21 mouse cellular contexts compared by ENCODE assay signal in genomic region chr14:118430740-118431139, GRCm38 (mm10).
A peak's percentile ranks its signal among the peaks of the same experiment; 100 is the strongest.
DNase-seq lines count a peak whose midpoint lies in the region; ATAC-seq lines count a peak whose summit lies in the region.
"Had no signal": no experiment of that assay in that cellular context is flagged by ENCODE, and none has a peak within 500 bp of the region (broad histone marks: within the 10 kb centered on the region; RNA-seq: fewer than 3 reads in every experiment).

No protein-coding gene starts in this region.

- intact Hi-C loops in left cerebral cortex, postnatal 4 days (cut with DNase I), result no loop called here

- peak; percentile 37; the same call in 1 of the 2 replicates for ATAC-seq in common myeloid progenitor, adult 5-6 weeks (replicated peaks; ENCODE audit: low read depth, poor library complexity, severe bottlenecking)
- 0 out of 2 replicates have a peak, but pooled peaks have one; percentile 49 for ATAC-seq in megakaryocyte, adult 5-6 weeks (ENCODE audit: poor library complexity, severe bottlenecking)
- ATAC-seq in megakaryocyte progenitor cell, adult 5-6 weeks (replicated peaks; ENCODE audit: poor library complexity), result peak; percentile 58
- ATAC-seq: CD4-positive, CD25-positive, alpha-beta regulatory T cell, adult 4 months; forebrain, embryonic 13.5 days; forebrain, embryonic 15.5 days; forebrain, postnatal 0 days had no signal

- peak; percentile 44 for DNase-seq in 416B (ENCODE audit: low read depth)
- no peak for DNase-seq in layer of hippocampus, adult 11-12 months (ENCODE audit: low spot score)
- no peak for DNase-seq in left cerebral cortex, postnatal 4 days
- no peak for DNase-seq in right cerebral cortex, postnatal 4 days
- DNase-seq: adrenal gland, adult 2 months; adrenal gland, postnatal 14 days; adrenal gland, postnatal 36 days; B cell, adult 2 months; cerebellum, adult 11-12 months; cerebellum, adult 2 months; cerebellum, adult 9-10 months; cerebellum, postnatal 10 days; cerebellum, postnatal 25 days; embryo, embryonic 11 days; forebrain, postnatal 0 days had no signal
